Mouse (Mus musculus) intestine, embryonic 14.5 days (tissue): ENCODE data around the gene Tmem262. TPM values are rescaled to one million over a fixed set of nuclear protein-coding genes. Genes with fewer than 3 reads are reported as not detected.

ENCODE experiments used
- ATAC-seq: fragments of 200-750 bp; cut with Nextera tagmentation; replicated peaks from 2 replicates; pipeline ENCODE4 v1.8.0; 2017; ENCODE audit warnings: low read depth, moderate number of reproducible peaks, moderate TSS enrichment, moderate library complexity; ENCODE audit not compliant: low FRiP score, low TSS enrichment
- DNase-seq: peaks from one replicate; pipeline ENCODE4 v3.0.0-alpha.2; 2018; ENCODE audit warnings: low spot score
- H3K27ac ChIP-seq: fragments of 300-500 bp; sonication (generic); 2 replicates; pipeline ENCODE4 v1.5.1; 2014; ENCODE audit warnings: low read depth, mild to moderate bottlenecking, control low read depth
- H3K27me3 ChIP-seq: fragments of 300-500 bp; sonication (generic); replicated peaks from 2 replicates; pipeline ENCODE4 v1.6.1; 2014; ENCODE audit warnings: low read length, control low read depth; ENCODE audit not compliant: control insufficient read depth, insufficient read depth
- H3K36me3 ChIP-seq: fragments of 300-500 bp; sonication (generic); 2 replicates; pipeline ENCODE4 v1.6.1; 2014; ENCODE audit warnings: low read length, control low read depth; ENCODE audit not compliant: control insufficient read depth, insufficient read depth
- H3K4me1 ChIP-seq: fragments of 300-500 bp; sonication (generic); replicated peaks from 2 replicates; pipeline ENCODE4 v1.6.1; 2014; ENCODE audit warnings: low read length, control low read depth, mixed read lengths; ENCODE audit not compliant: control insufficient read depth, insufficient read depth
- H3K4me2 ChIP-seq: fragments of 300-500 bp; sonication (generic); 2 replicates; pipeline ENCODE4 v1.6.1; 2014; ENCODE audit warnings: low read length
- H3K4me3 ChIP-seq: fragments of 300-500 bp; sonication (generic); 2 replicates; pipeline ENCODE4 v1.5.1; 2014; ENCODE audit warnings: low read depth, low read length, control low read depth, mixed read lengths
- H3K9ac ChIP-seq: fragments of 300-500 bp; sonication (generic); 2 replicates; pipeline ENCODE4 v1.6.1; 2014; ENCODE audit warnings: mild to moderate bottlenecking, low read length
- H3K9me3 ChIP-seq: fragments of 300-500 bp; sonication (generic); 2 replicates; pipeline ENCODE4 v1.6.1; 2016; ENCODE audit warnings: low read length, control low read depth; ENCODE audit not compliant: control insufficient read depth
- WGBS: fragments of 180-500 bp; shearing (Covaris S2); extraction: QIAGEN DNeasy Blood & Tissue Kit; methylation state at CpG from one replicate; pipeline ENCODE4 v1.1.7; 2014; 5-methylcytosine and 5-hydroxymethylcytosine counted together
- polyA plus RNA-seq: library from polyadenylated mRNA; unstranded; fragments of >200 nt; fragmentation: Nextera tagmentation; extraction: Ambion mirVana; gene quantifications from 2 replicates; pipeline ENCODE4 v1.2.1, GENCODE M21; 2014

The Tmem262 gene
- polyA plus RNA-seq, 1 experiment from 2014 or later, result not detected

DNA sequence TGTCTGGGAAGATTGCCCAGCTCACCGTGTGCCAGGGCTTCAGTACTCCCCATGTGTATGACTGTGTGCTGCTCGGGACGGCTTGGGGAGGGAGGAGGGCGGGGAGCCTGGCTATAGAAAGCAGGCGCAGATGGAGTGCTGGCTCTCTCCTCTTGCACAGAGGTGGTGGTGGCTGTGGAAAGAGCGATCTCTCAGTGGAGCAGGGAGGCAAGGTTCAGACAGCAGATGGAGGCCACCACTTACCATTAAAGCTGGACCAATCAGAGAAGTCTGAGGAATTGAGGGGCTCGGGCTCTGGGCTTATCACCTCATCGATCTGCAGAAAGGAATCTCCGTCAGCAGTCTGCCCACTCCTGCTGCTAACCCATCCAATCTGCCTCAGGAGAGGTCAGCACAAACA, 2.3 kb downstream of the Tmem262 start, which contains the start of gene Gm28374:
Gene Gm28374, minus strand, starts transcription at position 101 of the 400 bp plus-strand sequence.
- 86% methylated on average over 9 of the region's 9 CpGs for WGBS
- ATAC-seq (no peak), DNase-seq (no peak)
- Histone ChIP-seq H3K4me1 (peaks cover 16% of the 10 kb centered on the region), H3K36me3 (peaks cover 42% of the 10 kb centered on the region), H3K27me3 (no peaks in the 10 kb centered on the region), H3K27ac (no peak within 1 kb of the TSS), H3K9me3 (no peaks in the 10 kb centered on the region), H3K9ac (no peak within 1 kb of the TSS), H3K4me3 (no peak within 1 kb of the TSS), H3K4me2 (no peak within 1 kb of the TSS)

- H3K27me3 ChIP-seq, result no peaks in the 10 kb centered on the region
- H3K36me3 ChIP-seq, result peaks cover 50% of the 10 kb centered on the region
- DNase-seq, result peak; percentile 98
- H3K27ac ChIP-seq, result peak within 1 kb of the TSS; percentile 70
- peaks cover 16% of the 10 kb centered on the region for H3K4me1 ChIP-seq
- H3K4me2 ChIP-seq, result peak within 1 kb of the TSS; percentile 93
- peak within 1 kb of the TSS; percentile 62 for H3K4me3 ChIP-seq
- peak; percentile 90 for ATAC-seq
- H3K9me3 ChIP-seq, result no peaks in the 10 kb centered on the region
- WGBS, result under 1% methylated on average over 58 of the region's 58 CpGs
- H3K9ac ChIP-seq, result peak within 1 kb of the TSS; percentile 71
These were observed 4.8 kb downstream of the Tmem262 start, which contains the start of the genes Zfpl1 and Cdca5 for GRCm38 (mm10) chr19:6084478-6085248. Zfpl1 (minus strand) TSS chr19:6084956. Cdca5 (plus strand) TSS chr19:6084983.

GRCm38 (mm10) chr19:6085417-6085879, 5.6 kb downstream of the Tmem262 start:
- H3K9ac ChIP-seq, result peak overlapping the region; percentile 71
- peak overlapping the region; percentile 62 for H3K4me3 ChIP-seq
- no peaks in the 10 kb centered on the region for H3K9me3 ChIP-seq
- peak; percentile 82 for DNase-seq
- peak; percentile 73 for ATAC-seq
- no peaks in the 10 kb centered on the region for H3K27me3 ChIP-seq
- H3K36me3 ChIP-seq, result peaks cover 52% of the 10 kb centered on the region
- peak overlapping the region; percentile 70 for H3K27ac ChIP-seq
- under 1% methylated on average over 17 of the region's 17 CpGs for WGBS
- H3K4me1 ChIP-seq, result peaks cover 16% of the 10 kb centered on the region
- peak overlapping the region; percentile 93 for H3K4me2 ChIP-seq

DNA sequence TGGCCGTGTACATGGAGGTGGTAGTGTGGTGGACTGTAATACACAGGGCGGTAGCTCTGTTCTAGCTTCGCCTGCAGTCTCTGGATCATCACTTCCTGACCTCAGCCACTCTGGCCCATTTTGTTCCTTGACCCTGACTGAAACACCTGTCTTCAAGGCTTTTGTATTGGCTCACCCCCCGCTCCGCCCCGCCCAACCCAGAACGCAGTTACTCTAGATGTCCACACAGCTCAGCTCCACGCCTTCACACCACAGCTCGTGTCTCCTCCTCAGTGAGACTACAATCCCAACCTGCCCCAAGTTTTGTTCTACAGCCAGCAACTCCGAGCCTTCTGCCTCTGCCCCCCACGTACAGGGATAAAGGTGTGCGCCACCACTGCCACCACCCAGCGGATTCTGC, 9.0 kb downstream of the Tmem262 start:
- no peaks in the 10 kb centered on the region for H3K27me3 ChIP-seq
- no peak overlapping the region for H3K9ac ChIP-seq
- DNase-seq (no peak), ATAC-seq (no peak)
- no peak overlapping the region for H3K4me3 ChIP-seq
- 97% methylated on average over 13 of the region's 13 CpGs for WGBS
- H3K4me1 ChIP-seq, result peaks cover 8% of the 10 kb centered on the region
- peaks cover 49% of the 10 kb centered on the region for H3K36me3 ChIP-seq
- no peaks in the 10 kb centered on the region for H3K9me3 ChIP-seq
- H3K27ac ChIP-seq, result no peak overlapping the region
- no peak overlapping the region for H3K4me2 ChIP-seq

GRCm38 (mm10) chr19:6094119-6094518, 14.3 kb downstream of the Tmem262 start, which contains the start of gene AC131692.1:
AC131692.1 (plus strand) TSS chr19:6094419.
- H3K36me3 ChIP-seq, result peaks cover 58% of the 10 kb centered on the region
- H3K9me3 ChIP-seq, result no peaks in the 10 kb centered on the region
- H3K4me3 ChIP-seq, result no peak within 1 kb of the TSS
- H3K27me3 ChIP-seq, result no peaks in the 10 kb centered on the region
- no peak for DNase-seq
- no peak within 1 kb of the TSS for H3K4me2 ChIP-seq
- no peak for ATAC-seq
- 86% methylated on average over 7 of the region's 7 CpGs for WGBS
- H3K4me1 ChIP-seq, result no peaks in the 10 kb centered on the region
- no peak within 1 kb of the TSS for H3K9ac ChIP-seq
- no peak within 1 kb of the TSS for H3K27ac ChIP-seq

DNA sequence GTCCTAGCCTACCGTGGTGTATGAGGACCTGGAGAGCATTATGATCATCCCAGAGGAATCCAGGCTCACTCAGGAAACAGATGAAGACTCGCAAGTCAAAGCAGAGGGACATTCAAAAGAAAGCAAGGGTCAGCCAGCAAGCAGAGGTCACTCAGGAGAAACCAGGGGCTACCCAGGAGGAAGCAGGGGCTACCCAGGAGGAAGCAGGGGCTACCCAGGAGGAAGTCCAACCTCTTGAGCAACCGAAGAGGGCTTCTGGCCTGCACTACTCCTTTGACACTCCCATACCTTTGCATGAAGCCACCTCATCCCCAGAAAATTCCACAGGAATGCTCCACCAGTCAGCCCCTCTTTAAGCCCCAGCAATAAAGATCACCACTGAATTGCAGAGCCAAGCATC, 18.0 kb downstream of the Tmem262 start:
- H3K9me3 ChIP-seq, result no peaks in the 10 kb centered on the region
- no peak overlapping the region for H3K27ac ChIP-seq
- no peak for ATAC-seq
- no peak overlapping the region for H3K4me3 ChIP-seq
- H3K9ac ChIP-seq, result no peak overlapping the region
- no peak for DNase-seq
- H3K4me1 ChIP-seq, result no peaks in the 10 kb centered on the region
- peaks cover 25% of the 10 kb centered on the region for H3K36me3 ChIP-seq
- no peaks in the 10 kb centered on the region for H3K27me3 ChIP-seq
- WGBS, result 76% methylated on average over 3 of the region's 3 CpGs
- no peak overlapping the region for H3K4me2 ChIP-seq

DNA sequence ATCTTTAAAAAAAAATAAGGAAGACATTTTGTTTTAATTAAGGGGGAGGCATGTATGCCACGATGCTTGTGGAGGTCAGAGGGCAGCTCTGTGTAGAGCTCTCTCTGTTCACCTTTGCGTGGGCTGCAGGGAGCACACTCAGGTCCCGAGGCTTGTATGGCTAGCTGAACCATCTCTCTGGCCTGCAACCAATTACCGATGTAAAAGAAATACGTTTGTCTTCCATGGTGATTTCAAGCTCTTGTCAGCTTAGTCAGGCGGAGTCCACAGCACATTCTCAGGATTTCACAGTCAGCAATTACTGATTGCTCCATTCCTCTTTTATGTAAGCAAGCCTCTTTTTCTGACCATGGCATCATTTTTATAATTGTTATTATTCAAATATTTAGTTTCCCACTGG, 21.4 kb downstream of the Tmem262 start:
- Histone ChIP-seq H3K4me3 (no peak overlapping the region), H3K9me3 (no peaks in the 10 kb centered on the region), H3K9ac (no peak overlapping the region), H3K27ac (no peak overlapping the region), H3K4me1 (no peaks in the 10 kb centered on the region), H3K27me3 (no peaks in the 10 kb centered on the region), H3K36me3 (peaks cover 4% of the 10 kb centered on the region; the same call in 1 of the 2 replicates), H3K4me2 (no peak overlapping the region)
- ATAC-seq (no peak), DNase-seq (no peak)
- WGBS, result 53% methylated on average over 6 of the region's 6 CpGs

GRCm38 (mm10) chr19:6102169-6102853, 22.5 kb downstream of the Tmem262 start:
- Histone ChIP-seq H3K9ac (no peak overlapping the region), H3K4me2 (no peak overlapping the region), H3K36me3 (peaks cover 4% of the 10 kb centered on the region; the same call in 1 of the 2 replicates), H3K27ac (no peak overlapping the region), H3K4me3 (no peak overlapping the region), H3K4me1 (no peaks in the 10 kb centered on the region), H3K27me3 (no peaks in the 10 kb centered on the region), H3K9me3 (no peaks in the 10 kb centered on the region)
- WGBS, result 73% methylated on average over 6 of the region's 6 CpGs
- DNase-seq, result no peak
- no peak for ATAC-seq
